Mouse (Mus musculus) midbrain, embryonic 15.5 days (tissue): ENCODE results near the gene Cdkal1. TPM values are rescaled to one million over a fixed set of nuclear protein-coding genes. Genes with fewer than 3 reads are reported as not detected.
A peak's percentile ranks its signal among the peaks of the same experiment; 100 is the strongest.

ENCODE experiments used
- ATAC-seq: fragments of 200-750 bp; cut with Nextera tagmentation; replicated peaks from 2 replicates; pipeline ENCODE4 v1.8.0; 2017; ENCODE audit warnings: moderate TSS enrichment
- H3K27ac ChIP-seq: fragments of 300-500 bp; sonication (generic); 2 replicates; pipeline ENCODE4 v1.5.1; 2015; ENCODE audit warnings: mild to moderate bottlenecking, inconsistent platforms
- H3K27me3 ChIP-seq: fragments of 300-500 bp; sonication (generic); replicated peaks from 2 replicates; pipeline ENCODE4 v1.6.1; 2015; ENCODE audit warnings: inconsistent platforms
- H3K36me3 ChIP-seq: fragments of 300-500 bp; sonication (generic); replicated peaks from 2 replicates; pipeline ENCODE4 v1.6.1; 2015; ENCODE audit warnings: inconsistent platforms
- H3K4me1 ChIP-seq: fragments of 300-500 bp; sonication (generic); 2 replicates; pipeline ENCODE4 v1.6.1; 2015; ENCODE audit warnings: inconsistent platforms
- H3K4me2 ChIP-seq: fragments of 300-500 bp; sonication (generic); 2 replicates; pipeline ENCODE4 v1.6.1; 2015; ENCODE audit warnings: inconsistent platforms, mild to moderate bottlenecking, moderate library complexity
- H3K4me3 ChIP-seq: fragments of 300-500 bp; sonication (generic); 2 replicates; pipeline ENCODE4 v1.5.1; 2015; ENCODE audit warnings: mild to moderate bottlenecking, inconsistent platforms
- H3K9ac ChIP-seq: fragments of 300-500 bp; sonication (generic); 2 replicates; pipeline ENCODE4 v1.6.1; 2015; ENCODE audit warnings: mild to moderate bottlenecking, inconsistent platforms
- H3K9me3 ChIP-seq: fragments of 300-500 bp; sonication (generic); 2 replicates; pipeline ENCODE4 v1.6.1; 2016; ENCODE audit warnings: inconsistent platforms
- WGBS: fragments of 180-500 bp; shearing (Covaris S2); methylation state at CpG from one replicate; pipeline ENCODE4 v1.1.7; 2015; ENCODE audit warnings: mixed read lengths; 5-methylcytosine and 5-hydroxymethylcytosine counted together
- polyA plus RNA-seq: library from polyadenylated mRNA; unstranded; fragments of >200 nt; fragmentation: Nextera tagmentation; extraction: Ambion mirVana; gene quantifications from 2 replicates; pipeline ENCODE4 v1.2.1, GENCODE M21; 2015

Gene Cdkal1
- polyA plus RNA-seq, 1 experiment from 2014 or later, result 21.9 TPM

GRCm38 (mm10) chr13:29186748-29187147 lies 668.7 kb downstream of the Cdkal1 start:
- Histone ChIP-seq H3K27ac (no peak overlapping the region), H3K9ac (no peak overlapping the region), H3K4me1 (no peaks in the 10 kb centered on the region), H3K9me3 (no peaks in the 10 kb centered on the region), H3K4me2 (no peak overlapping the region), H3K27me3 (no peaks in the 10 kb centered on the region), H3K4me3 (no peak overlapping the region), H3K36me3 (no peaks in the 10 kb centered on the region)
- WGBS, result 93% methylated on average over 5 of the region's 5 CpGs
- ATAC-seq, result no peak

DNA sequence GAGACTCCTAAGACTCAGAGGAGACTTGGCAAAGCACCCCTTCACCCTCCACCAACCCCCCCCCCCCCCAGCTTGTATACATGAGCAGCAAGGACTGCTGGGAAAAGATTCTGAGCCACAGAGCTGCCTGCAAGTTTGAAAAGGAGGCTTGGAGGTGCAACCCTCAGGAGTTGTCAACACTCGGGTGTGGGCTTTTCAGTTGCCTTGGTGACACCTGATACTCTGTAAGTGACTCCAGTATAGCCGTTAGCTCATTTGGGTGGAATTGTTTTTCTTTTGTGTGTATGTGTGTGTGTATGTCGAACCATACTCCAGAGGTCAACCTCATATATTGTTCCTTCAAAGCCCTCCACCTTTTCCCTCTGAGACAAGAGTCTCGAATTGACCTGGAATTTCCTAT lies 669.9 kb downstream of the Cdkal1 start:
- WGBS, result 71% methylated on average over 4 of the region's 4 CpGs

GRCm38 (mm10) chr13:29184545-29184944 lies 670.9 kb downstream of the Cdkal1 start:
- Histone ChIP-seq H3K4me1 (no peaks in the 10 kb centered on the region), H3K4me3 (no peak overlapping the region), H3K9me3 (no peaks in the 10 kb centered on the region), H3K4me2 (no peak overlapping the region), H3K27ac (no peak overlapping the region), H3K9ac (no peak overlapping the region), H3K36me3 (no peaks in the 10 kb centered on the region), H3K27me3 (no peaks in the 10 kb centered on the region)
- 86% methylated on average over 2 of the region's 2 CpGs for WGBS
- no peak for ATAC-seq

More for the DNA sequence above, 669.9 kb downstream of the Cdkal1 start:
- Histone ChIP-seq H3K4me2 (no peak overlapping the region), H3K9ac (no peak overlapping the region), H3K27me3 (no peaks in the 10 kb centered on the region), H3K27ac (no peak overlapping the region), H3K4me1 (no peaks in the 10 kb centered on the region), H3K4me3 (no peak overlapping the region), H3K9me3 (no peaks in the 10 kb centered on the region), H3K36me3 (no peaks in the 10 kb centered on the region)
- ATAC-seq, result no peak

- H3K36me3 ChIP-seq, result no peaks in the 10 kb centered on the region
- 93% methylated on average over 4 of the region's 4 CpGs for WGBS
- no peak for ATAC-seq
Observed at GRCm38 (mm10) chr13:29179861-29180260, 675.6 kb downstream of the Cdkal1 start.

GRCm38 (mm10) chr13:29179260-29179659 lies 676.2 kb downstream of the Cdkal1 start:
- Histone ChIP-seq H3K4me1 (no peaks in the 10 kb centered on the region), H3K4me2 (no peak overlapping the region), H3K27me3 (no peaks in the 10 kb centered on the region), H3K9ac (no peak overlapping the region), H3K4me3 (no peak overlapping the region), H3K27ac (no peak overlapping the region), H3K9me3 (no peaks in the 10 kb centered on the region), H3K36me3 (no peaks in the 10 kb centered on the region)
- WGBS, result 93% methylated on average over 4 of the region's 4 CpGs
- no peak for ATAC-seq

More at GRCm38 (mm10) chr13:29179861-29180260, 675.6 kb downstream of the Cdkal1 start:
- Histone ChIP-seq H3K9ac (no peak overlapping the region), H3K4me3 (no peak overlapping the region), H3K4me2 (no peak overlapping the region), H3K9me3 (no peaks in the 10 kb centered on the region), H3K27me3 (no peaks in the 10 kb centered on the region), H3K4me1 (no peaks in the 10 kb centered on the region), H3K27ac (no peak overlapping the region)

DNA sequence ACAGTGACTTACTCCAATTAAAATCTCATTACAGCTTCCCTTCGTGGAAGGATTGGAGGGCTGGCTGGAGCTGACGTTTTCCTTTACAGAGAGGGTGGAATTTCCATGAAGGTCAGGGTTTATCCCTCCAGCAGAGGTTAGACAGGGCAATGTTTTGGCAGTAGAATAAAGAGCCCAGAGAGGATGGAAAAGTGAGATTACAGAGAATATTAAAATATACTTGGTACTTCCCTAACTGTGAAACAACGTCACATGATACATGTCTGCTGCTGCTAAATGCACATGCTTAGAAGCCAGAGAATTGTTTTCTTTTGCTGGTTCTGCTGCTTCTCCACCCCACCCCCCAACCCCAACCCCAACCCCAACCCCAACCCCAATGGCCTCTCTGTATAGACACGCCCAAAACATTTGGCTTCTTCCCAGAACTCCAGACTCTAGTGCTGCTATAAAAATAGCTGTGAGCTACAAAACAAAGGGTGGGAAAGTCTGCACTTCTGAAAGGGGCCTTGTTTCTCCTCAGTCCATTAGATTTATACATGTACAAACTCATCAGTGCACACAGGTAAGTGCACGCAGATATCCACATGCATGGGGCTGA lies 677.5 kb downstream of the Cdkal1 start:
- Histone ChIP-seq H3K9me3 (no peaks in the 10 kb centered on the region), H3K27ac (no peak overlapping the region), H3K4me1 (no peaks in the 10 kb centered on the region), H3K4me2 (no peak overlapping the region), H3K27me3 (no peaks in the 10 kb centered on the region), H3K9ac (no peak overlapping the region), H3K36me3 (no peaks in the 10 kb centered on the region), H3K4me3 (no peak overlapping the region)
- no peak for ATAC-seq
- 49% methylated on average over 5 of the region's 5 CpGs for WGBS

- Histone ChIP-seq H3K27ac (no peak overlapping the region), H3K4me2 (no peak overlapping the region), H3K36me3 (no peaks in the 10 kb centered on the region), H3K27me3 (no peaks in the 10 kb centered on the region), H3K4me3 (no peak overlapping the region), H3K4me1 (no peaks in the 10 kb centered on the region), H3K9ac (no peak overlapping the region), H3K9me3 (no peaks in the 10 kb centered on the region)
- no peak for ATAC-seq
- 76% methylated on average over 1 of the region's 1 CpGs for WGBS
Observed at GRCm38 (mm10) chr13:29169356-29169755, 686.1 kb downstream of the Cdkal1 start.

GRCm38 (mm10) chr13:29164845-29165524 lies 690.5 kb downstream of the Cdkal1 start:
- H3K9me3 ChIP-seq, result no peaks in the 10 kb centered on the region
- H3K27ac ChIP-seq, result no peak overlapping the region
- no peaks in the 10 kb centered on the region for H3K4me1 ChIP-seq
- H3K4me3 ChIP-seq, result no peak overlapping the region
- H3K4me2 ChIP-seq, result no peak overlapping the region
- H3K9ac ChIP-seq, result no peak overlapping the region
- ATAC-seq, result no peak
- WGBS, result 57% methylated on average over 15 of the region's 15 CpGs
- H3K36me3 ChIP-seq, result no peaks in the 10 kb centered on the region
- no peaks in the 10 kb centered on the region for H3K27me3 ChIP-seq

- H3K9me3 ChIP-seq, result no peaks in the 10 kb centered on the region
- no peak overlapping the region for H3K9ac ChIP-seq
- 92% methylated on average over 2 of the region's 2 CpGs for WGBS
- no peak overlapping the region for H3K4me2 ChIP-seq
- ATAC-seq, result no peak
- H3K27me3 ChIP-seq, result no peaks in the 10 kb centered on the region
- H3K4me3 ChIP-seq, result no peak overlapping the region
- no peak overlapping the region for H3K27ac ChIP-seq
- no peaks in the 10 kb centered on the region for H3K4me1 ChIP-seq
- H3K36me3 ChIP-seq, result no peaks in the 10 kb centered on the region
Observed at GRCm38 (mm10) chr13:29162867-29163514, 692.5 kb downstream of the Cdkal1 start.

- WGBS, result 72% methylated on average over 3 of the region's 3 CpGs
- H3K4me1 ChIP-seq, result no peaks in the 10 kb centered on the region
Observed at GRCm38 (mm10) chr13:29162444-29162843, 693.0 kb downstream of the Cdkal1 start.

GRCm38 (mm10) chr13:29161436-29161835 lies 694.0 kb downstream of the Cdkal1 start:
- Histone ChIP-seq H3K36me3 (no peaks in the 10 kb centered on the region), H3K27me3 (no peaks in the 10 kb centered on the region), H3K4me1 (peaks cover 7% of the 10 kb centered on the region; the same call in 1 of the 2 replicates), H3K27ac (no peak overlapping the region), H3K9me3 (no peaks in the 10 kb centered on the region), H3K9ac (no peak overlapping the region), H3K4me2 (no peak overlapping the region), H3K4me3 (no peak overlapping the region)
- 89% methylated on average over 3 of the region's 3 CpGs for WGBS
- no peak for ATAC-seq

More at GRCm38 (mm10) chr13:29162444-29162843, 693.0 kb downstream of the Cdkal1 start:
- Histone ChIP-seq H3K36me3 (no peaks in the 10 kb centered on the region), H3K9ac (no peak overlapping the region), H3K27me3 (no peaks in the 10 kb centered on the region), H3K27ac (no peak overlapping the region), H3K4me3 (no peak overlapping the region), H3K4me2 (no peak overlapping the region), H3K9me3 (no peaks in the 10 kb centered on the region)
- no peak for ATAC-seq

- Histone ChIP-seq H3K4me2 (no peak overlapping the region), H3K4me1 (peaks cover 7% of the 10 kb centered on the region; the same call in 1 of the 2 replicates), H3K36me3 (no peaks in the 10 kb centered on the region), H3K4me3 (no peak overlapping the region), H3K27me3 (no peaks in the 10 kb centered on the region), H3K9ac (no peak overlapping the region), H3K9me3 (no peaks in the 10 kb centered on the region), H3K27ac (no peak overlapping the region)
- WGBS, result 14% methylated on average over 4 of the region's 4 CpGs
- ATAC-seq, result peak; percentile 63
Observed at GRCm38 (mm10) chr13:29156703-29157102, 698.8 kb downstream of the Cdkal1 start.
